Mouse (Mus musculus) lung, postnatal 0 days (tissue): ENCODE measurements around the gene Dph5.

Source experiments
- CTCF ChIP-seq: IDR thresholded peaks from 2 replicates; pipeline ENCODE4 v1.5.1; 2016; ENCODE audit warnings: antibody characterized with exemption, mild to moderate bottlenecking
- EP300 ChIP-seq: IDR thresholded peaks from 2 replicates; pipeline ENCODE4 v1.6.1; 2016; ENCODE audit warnings: antibody characterized with exemption, mild to moderate bottlenecking, control low read depth

DNA sequence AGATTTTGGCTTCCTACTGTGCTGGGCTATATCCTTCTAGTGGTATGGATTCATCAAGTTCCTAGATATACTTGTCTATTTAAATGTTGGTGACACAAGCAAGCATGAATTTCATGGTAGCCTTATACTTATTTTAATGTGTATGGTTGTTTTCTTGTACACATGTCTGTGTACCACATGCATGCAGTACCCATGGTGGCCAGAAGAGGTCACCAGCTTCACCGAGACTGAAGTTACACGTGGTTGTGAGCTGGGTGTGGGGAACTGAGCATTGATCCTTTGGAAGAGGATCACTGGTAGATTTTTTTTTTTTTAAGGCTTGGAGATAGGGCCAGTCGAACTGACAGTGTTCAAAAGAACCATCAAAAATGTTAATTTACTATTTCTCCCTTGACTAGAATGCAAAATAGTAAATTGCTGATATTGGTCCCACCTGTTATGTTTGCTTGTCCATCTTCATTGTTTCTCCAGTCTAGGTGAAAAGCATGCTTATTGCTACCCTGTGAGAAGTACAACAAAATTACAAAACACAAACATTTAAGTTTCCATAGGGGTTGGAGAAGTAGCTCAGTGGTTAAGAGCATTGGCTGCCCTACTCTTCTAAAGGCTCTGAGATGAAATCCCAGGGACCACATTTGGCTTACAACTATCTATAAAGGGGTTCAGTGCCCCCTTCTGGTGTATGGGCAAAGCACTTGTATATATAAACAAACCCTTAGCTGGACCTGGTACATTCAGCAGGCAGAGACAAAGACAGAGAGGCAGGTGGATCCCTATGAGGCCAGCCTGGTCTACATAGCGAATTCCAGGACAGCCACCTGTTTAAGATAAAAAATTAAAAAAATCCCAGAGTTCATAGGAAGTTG, 49.3 kb downstream of the Dph5 start:
- TF ChIP-seq CTCF (peak; percentile 79), EP300 (no peak)
